Mouse (Mus musculus) monocyte, adult 59 days (primary cell): Measurements from ENCODE around the gene Ttc32. TPM values are rescaled to one million over a fixed set of nuclear protein-coding genes. Genes with fewer than 3 reads are reported as not detected.

Experiments
- total RNA-seq, 2 experiments: library from RNA; stranded (reverse); gene quantifications; one replicate each; pipeline ENCODE4 v1.2.4; 2023

Gene Ttc32
- 10 to 100 TPM in 1 of 2 experiments, 1 to 10 TPM in 1; 8.2 to 13.8 TPM for total RNA-seq

GRCm38 (mm10) chr12:9029888-9030723 lies at the start of gene Ttc32:
Gene Ttc32 (plus strand): TSS chr12:9029997.

Other genes with a start within 250 kb of the Ttc32 start
- gene Laptm4a, start 108.3 kb upstream of the Ttc32 start, total RNA-seq = 100 to 1,000 TPM; 305 to 327 TPM
- gene Matn3, start 82.1 kb upstream of the Ttc32 start, total RNA-seq = not detected
- gene Wdr35, start 56.1 kb upstream of the Ttc32 start, total RNA-seq = 1 to 10 TPM in 1 of 2 experiments, under 1 TPM in 1; 0.73 to 1.2 TPM